Mouse (Mus musculus): ENCODE results near the gene Ly6c1. TPM values are rescaled to one million over a fixed set of nuclear protein-coding genes. Genes with fewer than 3 reads are reported as not detected.
A peak's percentile ranks its signal among the peaks of the same experiment; 100 is the strongest.
"Not testable (repeated sequence)": the region's sequence is repeated elsewhere in the genome, so short reads cannot be mapped to it uniquely, and the experiment has no call there.

The Ly6c1 gene
- 10 to 100 TPM; 18.4 to 25.6 TPM for total RNA-seq (2021)

- intact Hi-C loops (cut with DNase I): not testable (repeated sequence)
Measured at GRCm38 (mm10) chr15:75048642-75049261, at the start of gene Ly6c1. TSS of gene Ly6c1 (minus strand) at chr15:75048830.

GRCm38 (mm10) chr15:75088041-75088440 lies 39.4 kb upstream of the Ly6c1 start:
- intact Hi-C loops (cut with DNase I); DNase-seq (ENCODE audit: extremely low spot score in 1 of 2, low spot score in 2 of 2): not testable (repeated sequence)

More at GRCm38 (mm10) chr15:75048642-75049261, at the start of gene Ly6c1:
- not testable (repeated sequence) for DNase-seq (ENCODE audit: extremely low spot score in 1 of 2, low spot score in 2 of 2)

GRCm38 (mm10) chr15:75069965-75070364 lies 21.3 kb upstream of the Ly6c1 start:
- DNase-seq (ENCODE audit: extremely low spot score in 1 of 2, low spot score in 2 of 2): no peak
- intact Hi-C loops (cut with DNase I): loop anchor here (2.0 kb wide), 1 partner anchor 65 kb away; no protein-coding TSS in a partner anchor

- intact Hi-C loops (cut with DNase I): not testable (repeated sequence)
- peak; percentile 6 to 54 for DNase-seq (ENCODE audit: extremely low spot score in 1 of 2, low spot score in 2 of 2)
Measured at GRCm38 (mm10) chr15:75062030-75062574, 13.5 kb upstream of the Ly6c1 start.

- intact Hi-C loops (cut with DNase I): no loop called here
- peak in 1 of 2 experiments; percentile 30 for DNase-seq (ENCODE audit: extremely low spot score in 1 of 2, low spot score in 2 of 2)
Measured at GRCm38 (mm10) chr15:75060505-75060904, 11.9 kb upstream of the Ly6c1 start.

GRCm38 (mm10) chr15:75055985-75056384 lies 7.4 kb upstream of the Ly6c1 start:
- no peak for DNase-seq (ENCODE audit: extremely low spot score in 1 of 2, low spot score in 2 of 2)
- intact Hi-C loops (cut with DNase I): loop anchor here (2.0 kb wide), 1 partner anchor 47 kb away; no protein-coding TSS in a partner anchor

- DNase-seq (ENCODE audit: extremely low spot score in 1 of 2, low spot score in 2 of 2); intact Hi-C loops (cut with DNase I): not testable (repeated sequence)
Measured at GRCm38 (mm10) chr15:75055425-75055824, 6.8 kb upstream of the Ly6c1 start.

- not testable (repeated sequence) for DNase-seq (ENCODE audit: extremely low spot score in 1 of 2, low spot score in 2 of 2)
- intact Hi-C loops (cut with DNase I): loop anchor here (5.0 kb wide), 1 partner anchor 55 kb away; the partner anchor contains the start of gene Ly6a
Measured at GRCm38 (mm10) chr15:75052414-75052813, 3.8 kb upstream of the Ly6c1 start.

GRCm38 (mm10) chr15:75051141-75051540 lies 2.5 kb upstream of the Ly6c1 start:
- DNase-seq (ENCODE audit: extremely low spot score in 1 of 2, low spot score in 2 of 2): not testable (repeated sequence)
- intact Hi-C loops (cut with DNase I): loop anchor here (5.0 kb wide), 1 partner anchor 54 kb away; the partner anchor contains the start of gene Ly6a

GRCm38 (mm10) chr15:75050593-75050992 lies 2.0 kb upstream of the Ly6c1 start:
- intact Hi-C loops (cut with DNase I): loop anchor here (5.0 kb wide), 1 partner anchor 53 kb away; the partner anchor contains the start of gene Ly6a
- DNase-seq (ENCODE audit: extremely low spot score in 1 of 2, low spot score in 2 of 2): not testable (repeated sequence)

GRCm38 (mm10) chr15:75049811-75050210 lies 1.2 kb upstream of the Ly6c1 start:
- intact Hi-C loops (cut with DNase I): loop anchor here (5.0 kb wide), 1 partner anchor 53 kb away; the partner anchor contains the start of gene Ly6a
- DNase-seq (ENCODE audit: extremely low spot score in 1 of 2, low spot score in 2 of 2): not testable (repeated sequence)

GRCm38 (mm10) chr15:75047970-75048320 lies 685 bp downstream of the Ly6c1 start:
- DNase-seq (ENCODE audit: extremely low spot score in 1 of 2, low spot score in 2 of 2); intact Hi-C loops (cut with DNase I): not testable (repeated sequence)

- intact Hi-C loops (cut with DNase I); DNase-seq (ENCODE audit: extremely low spot score in 1 of 2, low spot score in 2 of 2): not testable (repeated sequence)
Measured at GRCm38 (mm10) chr15:75047313-75047969, 1.2 kb downstream of the Ly6c1 start.

GRCm38 (mm10) chr15:75045501-75045900 lies 3.1 kb downstream of the Ly6c1 start:
- intact Hi-C loops (cut with DNase I); DNase-seq (ENCODE audit: extremely low spot score in 1 of 2, low spot score in 2 of 2): not testable (repeated sequence)

- DNase-seq (ENCODE audit: extremely low spot score in 1 of 2, low spot score in 2 of 2); intact Hi-C loops (cut with DNase I): not testable (repeated sequence)
Measured at GRCm38 (mm10) chr15:75021020-75021759, 27.4 kb downstream of the Ly6c1 start.

- intact Hi-C loops (cut with DNase I); DNase-seq (ENCODE audit: extremely low spot score in 1 of 2, low spot score in 2 of 2): not testable (repeated sequence)
Measured at GRCm38 (mm10) chr15:75019446-75019845, 29.2 kb downstream of the Ly6c1 start.
